Mouse (Mus musculus) heart, embryonic 11.5 days (tissue): ENCODE results near the gene Ltbp1. TPM values are rescaled to one million over a fixed set of nuclear protein-coding genes. Genes with fewer than 3 reads are reported as not detected.

ENCODE experiments used
- ATAC-seq: fragments of 200-750 bp; cut with Nextera tagmentation; replicated peaks from 2 replicates; pipeline ENCODE4 v1.8.0; 2017; ENCODE audit warnings: moderate library complexity; ENCODE audit not compliant: insufficient number of reproducible peaks, low FRiP score, low TSS enrichment
- H3K27ac ChIP-seq: fragments of 300-500 bp; sonication (generic); 2 replicates; pipeline ENCODE4 v1.5.1; 2014; ENCODE audit warnings: mild to moderate bottlenecking, low read depth, low read length
- H3K27me3 ChIP-seq: fragments of 300-500 bp; sonication (generic); 2 replicates; pipeline ENCODE4 v1.6.1; 2014; ENCODE audit warnings: mild to moderate bottlenecking, low read length, mixed read lengths; ENCODE audit not compliant: control insufficient read depth, insufficient read depth
- H3K36me3 ChIP-seq: fragments of 300-500 bp; sonication (generic); 2 replicates; pipeline ENCODE4 v1.6.1; 2014; ENCODE audit warnings: mild to moderate bottlenecking, low read length, moderate library complexity, mixed read lengths; ENCODE audit not compliant: control insufficient read depth, insufficient read depth
- H3K4me1 ChIP-seq: fragments of 300-500 bp; sonication (generic); 2 replicates; pipeline ENCODE4 v1.6.1; 2014; ENCODE audit warnings: low read length; ENCODE audit not compliant: control insufficient read depth, insufficient read depth
- H3K4me2 ChIP-seq: fragments of 300-500 bp; sonication (generic); 2 replicates; pipeline ENCODE4 v1.6.1; 2014; ENCODE audit warnings: mild to moderate bottlenecking, moderate library complexity
- H3K4me3 ChIP-seq: fragments of 300-500 bp; sonication (generic); 2 replicates; pipeline ENCODE4 v1.5.1; 2014; ENCODE audit warnings: low read depth, low read length
- H3K9ac ChIP-seq: fragments of 300-500 bp; sonication (generic); 2 replicates; pipeline ENCODE4 v1.6.1; 2014; ENCODE audit warnings: mild to moderate bottlenecking, low read depth, low read length, moderate library complexity
- H3K9me3 ChIP-seq: fragments of 300-500 bp; sonication (generic); replicated peaks from 2 replicates; pipeline ENCODE4 v1.6.1; 2016; ENCODE audit warnings: low read length; ENCODE audit not compliant: control insufficient read depth
- WGBS: fragments of 180-500 bp; shearing (Covaris S2); extraction: QIAGEN DNeasy Blood & Tissue Kit; methylation state at CpG from one replicate; pipeline ENCODE4 v1.1.7; 2014; ENCODE audit not compliant: insufficient replicate concordance; 5-methylcytosine and 5-hydroxymethylcytosine counted together
- polyA plus RNA-seq: library from polyadenylated mRNA; unstranded; fragments of >200 nt; fragmentation: Nextera tagmentation; extraction: Ambion mirVana; gene quantifications from 2 replicates; pipeline ENCODE4 v1.2.1, GENCODE M21; 2014

Gene Ltbp1
- polyA plus RNA-seq, 1 experiment from 2014 or later = 45.4 TPM

- Histone ChIP-seq H3K4me2 (no peak overlapping the region), H3K36me3 (no peaks in the 10 kb centered on the region; the same call in 1 of the 2 replicates), H3K27me3 (no peaks in the 10 kb centered on the region), H3K4me1 (no peaks in the 10 kb centered on the region), H3K27ac (no peak overlapping the region), H3K9me3 (no peaks in the 10 kb centered on the region), H3K4me3 (no peak overlapping the region), H3K9ac (no peak overlapping the region)
- ATAC-seq = no peak
- 75% methylated on average over 8 of the region's 8 CpGs for WGBS
These were observed 29.0 kb upstream of the Ltbp1 start for GRCm38 (mm10) chr17:74976167-74976985.

GRCm38 (mm10) chr17:74979767-74980166, 25.6 kb upstream of the Ltbp1 start:
- Histone ChIP-seq H3K9ac (no peak overlapping the region), H3K27ac (no peak overlapping the region), H3K36me3 (no peaks in the 10 kb centered on the region), H3K4me2 (no peak overlapping the region), H3K4me3 (no peak overlapping the region), H3K9me3 (no peaks in the 10 kb centered on the region), H3K27me3 (no peaks in the 10 kb centered on the region), H3K4me1 (no peaks in the 10 kb centered on the region)
- no peak for ATAC-seq
- 72% methylated on average over 8 of the region's 8 CpGs for WGBS

GRCm38 (mm10) chr17:74981703-74982102, 23.7 kb upstream of the Ltbp1 start:
- Histone ChIP-seq H3K4me2 (no peak overlapping the region), H3K36me3 (no peaks in the 10 kb centered on the region), H3K27me3 (no peaks in the 10 kb centered on the region), H3K9ac (no peak overlapping the region), H3K4me3 (no peak overlapping the region), H3K9me3 (no peaks in the 10 kb centered on the region), H3K27ac (no peak overlapping the region), H3K4me1 (no peaks in the 10 kb centered on the region)
- ATAC-seq = no peak
- 70% methylated on average over 5 of the region's 5 CpGs for WGBS

DNA sequence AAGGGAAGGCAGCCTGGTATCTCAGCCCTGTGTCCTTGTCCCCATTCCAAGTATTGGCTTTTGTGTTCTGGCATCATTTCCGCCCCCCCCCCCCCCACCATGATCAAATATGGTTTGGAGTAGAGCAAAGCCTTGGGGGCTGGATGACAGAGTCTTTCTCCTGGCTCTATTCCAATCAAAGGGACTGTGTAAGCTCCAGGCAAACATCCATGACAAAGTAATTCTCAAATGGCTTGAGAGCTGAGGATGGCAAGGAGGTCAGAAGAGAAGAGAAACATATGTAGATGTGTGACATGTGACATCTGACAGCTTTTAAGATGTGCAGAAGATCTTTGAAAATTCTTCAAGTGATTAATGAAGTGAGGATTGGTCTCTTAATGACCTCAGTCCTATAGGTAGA, 22.5 kb upstream of the Ltbp1 start:
- no peak overlapping the region for H3K4me3 ChIP-seq
- H3K27ac ChIP-seq = no peak overlapping the region
- H3K4me2 ChIP-seq = no peak overlapping the region
- 43% methylated on average over 1 of the region's 1 CpGs for WGBS
- no peak overlapping the region for H3K9ac ChIP-seq
- no peaks in the 10 kb centered on the region for H3K9me3 ChIP-seq
- H3K36me3 ChIP-seq = no peaks in the 10 kb centered on the region
- no peaks in the 10 kb centered on the region for H3K27me3 ChIP-seq
- no peak for ATAC-seq
- no peaks in the 10 kb centered on the region for H3K4me1 ChIP-seq

GRCm38 (mm10) chr17:74984071-74984470, 21.3 kb upstream of the Ltbp1 start:
- Histone ChIP-seq H3K4me1 (no peaks in the 10 kb centered on the region), H3K36me3 (no peaks in the 10 kb centered on the region), H3K4me3 (no peak overlapping the region), H3K9me3 (no peaks in the 10 kb centered on the region), H3K4me2 (no peak overlapping the region), H3K27me3 (no peaks in the 10 kb centered on the region), H3K27ac (no peak overlapping the region), H3K9ac (no peak overlapping the region)
- ATAC-seq = no peak
- WGBS = 67% methylated on average over 1 of the region's 1 CpGs

- Histone ChIP-seq H3K27ac (no peak overlapping the region), H3K4me3 (no peak overlapping the region), H3K36me3 (no peaks in the 10 kb centered on the region), H3K9me3 (0 out of 2 replicates have a peak, but pooled peaks cover 1% of the 10 kb centered on the region), H3K4me2 (no peak overlapping the region), H3K4me1 (no peaks in the 10 kb centered on the region), H3K27me3 (no peaks in the 10 kb centered on the region), H3K9ac (no peak overlapping the region)
- no peak for ATAC-seq
These were observed 20.7 kb upstream of the Ltbp1 start for GRCm38 (mm10) chr17:74984681-74985080.

DNA sequence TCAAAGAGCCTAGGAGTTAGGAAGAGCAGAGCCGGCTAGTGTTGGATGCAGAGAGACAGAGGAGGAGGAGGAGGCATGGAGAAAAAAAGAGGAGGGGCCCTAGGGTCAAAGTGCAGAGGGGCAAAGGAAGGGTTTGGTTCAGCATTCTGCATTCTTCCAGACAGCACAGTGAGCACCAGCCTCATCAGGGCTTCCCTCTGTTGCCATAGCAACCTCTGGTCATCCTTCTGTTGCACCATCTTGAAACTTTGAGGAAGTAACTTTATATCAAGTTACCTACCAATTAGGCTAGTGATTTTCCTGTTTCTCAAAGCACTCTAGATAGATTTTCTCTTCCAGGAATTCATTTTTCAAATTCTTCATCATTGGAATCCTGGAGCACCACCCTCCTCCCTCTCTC, 18.3 kb upstream of the Ltbp1 start:
- Histone ChIP-seq H3K9me3 (0 out of 2 replicates have a peak, but pooled peaks cover 2% of the 10 kb centered on the region), H3K27ac (no peak overlapping the region), H3K9ac (no peak overlapping the region), H3K4me3 (no peak overlapping the region), H3K27me3 (no peaks in the 10 kb centered on the region), H3K36me3 (no peaks in the 10 kb centered on the region), H3K4me1 (no peaks in the 10 kb centered on the region), H3K4me2 (no peak overlapping the region)
- WGBS = 53% methylated on average over 1 of the region's 1 CpGs
- no peak for ATAC-seq

DNA sequence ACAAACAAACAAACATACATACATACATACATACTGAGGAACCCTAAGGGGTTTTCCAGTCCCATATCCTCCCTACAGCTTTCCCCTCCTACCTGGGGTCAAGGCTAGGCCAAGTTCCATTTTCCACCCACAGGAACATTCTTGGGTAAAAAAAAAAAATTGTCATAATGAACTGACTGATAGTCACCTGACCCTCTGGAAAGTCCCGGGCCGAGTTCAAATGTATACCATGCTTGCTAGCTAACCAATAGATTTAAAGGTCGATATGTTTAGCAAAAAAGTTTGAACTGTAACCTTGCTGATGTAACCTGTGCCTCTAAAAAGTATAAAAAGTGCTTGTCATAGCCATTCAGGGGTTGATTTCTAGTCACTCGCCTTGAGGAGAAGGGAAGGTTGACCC, 15.7 kb upstream of the Ltbp1 start:
- H3K27me3 ChIP-seq = no peaks in the 10 kb centered on the region
- ATAC-seq = no peak
- no peak overlapping the region for H3K27ac ChIP-seq
- 0 out of 2 replicates have a peak, but pooled peaks cover 2% of the 10 kb centered on the region for H3K9me3 ChIP-seq
- H3K4me1 ChIP-seq = peaks cover 3% of the 10 kb centered on the region
- H3K4me2 ChIP-seq = no peak overlapping the region
- H3K4me3 ChIP-seq = no peak overlapping the region
- WGBS = 86% methylated on average over 4 of the region's 4 CpGs
- H3K9ac ChIP-seq = no peak overlapping the region
- no peaks in the 10 kb centered on the region for H3K36me3 ChIP-seq

GRCm38 (mm10) chr17:74990561-74990960, 14.8 kb upstream of the Ltbp1 start:
- Histone ChIP-seq H3K4me3 (no peak overlapping the region), H3K36me3 (no peaks in the 10 kb centered on the region), H3K9ac (no peak overlapping the region), H3K27me3 (no peaks in the 10 kb centered on the region), H3K27ac (no peak overlapping the region), H3K4me1 (peaks cover 11% of the 10 kb centered on the region), H3K4me2 (no peak overlapping the region), H3K9me3 (0 out of 2 replicates have a peak, but pooled peaks cover 2% of the 10 kb centered on the region)
- ATAC-seq = no peak
- 80% methylated on average over 3 of the region's 3 CpGs for WGBS
